Comparison of ENCODE assay signal across 8 mouse cellular contexts in genomic region chr6:30172441-30172819, GRCm38 (mm10).
DNase-seq lines count a peak whose midpoint lies in the region; ATAC-seq lines count a peak whose summit lies in the region.

No protein-coding gene starts in this region.

- H3K36me3 ChIP-seq in liver, embryonic 12.5 days: no peaks in the 10 kb centered on the region
- no peaks in the 10 kb centered on the region for H3K36me3 ChIP-seq in hindbrain, embryonic 14.5 days (replicated peaks; ENCODE audit: control insufficient read depth, insufficient read depth)
- H3K36me3 ChIP-seq in neural tube, embryonic 12.5 days: no peaks in the 10 kb centered on the region

- 16% methylated on average over 8 of the region's 8 CpGs for WGBS in liver, embryonic 12.5 days (ENCODE audit: insufficient replicate concordance)
- WGBS in hindbrain, embryonic 14.5 days: 17% methylated on average over 8 of the region's 8 CpGs
- 14% methylated on average over 8 of the region's 8 CpGs for WGBS in neural tube, embryonic 12.5 days

- no peak overlapping the region for H3K4me3 ChIP-seq in liver, embryonic 12.5 days
- H3K4me3 ChIP-seq in hindbrain, embryonic 14.5 days (replicated peaks; ENCODE audit: low read length): peak overlapping the region; percentile 17; the same call in 1 of the 2 replicates
- peak overlapping the region; percentile 33 for H3K4me3 ChIP-seq in neural tube, embryonic 12.5 days

- H3K27me3 ChIP-seq in liver, embryonic 12.5 days (replicated peaks): peaks cover 100% of the 10 kb centered on the region
- H3K27me3 ChIP-seq in hindbrain, embryonic 14.5 days (ENCODE audit: control insufficient read depth, insufficient read depth, low read length): peaks cover 94% of the 10 kb centered on the region
- peaks cover 95% of the 10 kb centered on the region for H3K27me3 ChIP-seq in neural tube, embryonic 12.5 days (replicated peaks)

- H3K27ac ChIP-seq in liver, embryonic 12.5 days: no peak overlapping the region
- no peak overlapping the region for H3K27ac ChIP-seq in hindbrain, embryonic 14.5 days
- H3K27ac ChIP-seq in neural tube, embryonic 12.5 days: no peak overlapping the region

- peak; percentile 16 for DNase-seq in CD4-positive, CD25-positive, alpha-beta regulatory T cell, adult 2 months (ENCODE audit: low read depth, low spot score)
- no peak for DNase-seq in liver
- no peak for DNase-seq in hindbrain, embryonic 14.5 days (ENCODE audit: low spot score)
- DNase-seq in thymus, postnatal 0 days (ENCODE audit: low spot score): no peak
- no peak for DNase-seq in adrenal gland, postnatal 4 days (ENCODE audit: low spot score in 2 of 2)

- H3K9ac ChIP-seq in liver, embryonic 12.5 days: no peak overlapping the region
- H3K9ac ChIP-seq in hindbrain, embryonic 14.5 days: no peak overlapping the region
- 0 out of 2 replicates have a peak overlapping the region, but pooled peaks have one; percentile 45 for H3K9ac ChIP-seq in neural tube, embryonic 12.5 days

- no peaks in the 10 kb centered on the region for H3K9me3 ChIP-seq in liver, embryonic 12.5 days (replicated peaks)
- no peaks in the 10 kb centered on the region for H3K9me3 ChIP-seq in hindbrain, embryonic 14.5 days (ENCODE audit: control insufficient read depth, low read length)
- no peaks in the 10 kb centered on the region for H3K9me3 ChIP-seq in neural tube, embryonic 12.5 days

- peaks cover 39% of the 10 kb centered on the region for H3K4me1 ChIP-seq in liver, embryonic 12.5 days
- H3K4me1 ChIP-seq in hindbrain, embryonic 14.5 days (replicated peaks; ENCODE audit: control insufficient read depth, insufficient read depth, low read length): peaks cover 17% of the 10 kb centered on the region; the same call in 1 of the 2 replicates
- peaks cover 36% of the 10 kb centered on the region for H3K4me1 ChIP-seq in neural tube, embryonic 12.5 days

- ATAC-seq in CD4-positive, CD25-positive, alpha-beta regulatory T cell, adult 4 months: no peak
- no peak for ATAC-seq in liver, embryonic 12.5 days
- ATAC-seq in hindbrain, embryonic 14.5 days (ENCODE audit: low FRiP score): no peak
- ATAC-seq in neural tube, embryonic 12.5 days (ENCODE audit: low FRiP score, low read depth): no peak

- 0 out of 2 replicates have a peak overlapping the region, but pooled peaks have one; percentile 72 for H3K4me2 ChIP-seq in liver, embryonic 12.5 days
- no peak overlapping the region for H3K4me2 ChIP-seq in hindbrain, embryonic 14.5 days (replicated peaks)
- peak overlapping the region; percentile 46; the same call in 1 of the 2 replicates for H3K4me2 ChIP-seq in neural tube, embryonic 12.5 days (replicated peaks)
